In genomic region chr16:36505913-36506312, GRCm38 (mm10) we compare ENCODE assay signal across 25 mouse cellular contexts. TPM values are rescaled to one million over a fixed set of nuclear protein-coding genes. Genes with fewer than 3 reads are reported as not detected.
DNase-seq lines count a peak whose midpoint lies in the region; ATAC-seq and TF ChIP-seq lines count a peak whose summit lies in the region.
"Had no signal": no experiment of that assay in that cellular context is flagged by ENCODE, and none has a peak within 500 bp of the region (broad histone marks: within the 10 kb centered on the region; RNA-seq: fewer than 3 reads in every experiment).

No protein-coding gene starts in this region.

- no peak overlapping the region for H3K4me2 ChIP-seq in forebrain, embryonic 14.5 days (ENCODE audit: low read length)
- H3K4me2 ChIP-seq: embryonic facial prominence, embryonic 12.5 days had no signal

- H3K27ac ChIP-seq in forebrain, embryonic 14.5 days (ENCODE audit: low read depth, low read length), result no peak overlapping the region
- H3K27ac ChIP-seq in forebrain, embryonic 10.5 days, result no peak overlapping the region
- no peak overlapping the region for H3K27ac ChIP-seq in layer of hippocampus, adult 2 months
- H3K27ac ChIP-seq in cortical plate, adult 2 months (ENCODE audit: insufficient read depth, low read length), result no peak overlapping the region
- H3K27ac ChIP-seq: embryonic facial prominence, embryonic 12.5 days had no signal

- DNase-seq in forebrain, embryonic 14.5 days (ENCODE audit: low spot score), result peak; percentile 3
- no peak for DNase-seq in forebrain, embryonic 10.5 days (ENCODE audit: extremely low spot score, low spot score)
- no peak for DNase-seq in layer of hippocampus, adult 2 months (ENCODE audit: low spot score in 2 of 2)
- no peak for DNase-seq in layer of hippocampus, adult 11-12 months (ENCODE audit: low spot score)
- DNase-seq in B cell, adult 2 months, result peak; percentile 7 to 13
- no peak for DNase-seq in kidney, adult 9 months
- no peak for DNase-seq in adrenal gland, adult 2 months
- DNase-seq: adrenal gland, postnatal 36 days; cerebellum, adult 9-10 months; kidney, postnatal 10 days; left cerebral cortex, postnatal 4 days; liver; right cerebral cortex, adult 18-20 months; thymus, postnatal 25 days had no signal

- H3K4me1 ChIP-seq in forebrain, embryonic 14.5 days (ENCODE audit: control insufficient read depth, insufficient read depth, low read length), result no peaks in the 10 kb centered on the region
- H3K4me1 ChIP-seq in forebrain, embryonic 10.5 days, result no peaks in the 10 kb centered on the region
- H3K4me1 ChIP-seq in cortical plate, adult 2 months (ENCODE audit: control insufficient read depth, insufficient read depth, low read length), result no peaks in the 10 kb centered on the region
- H3K4me1 ChIP-seq: embryonic facial prominence, embryonic 12.5 days had no signal

- no peak overlapping the region for H3K9ac ChIP-seq in forebrain, embryonic 14.5 days (ENCODE audit: low read length)
- H3K9ac ChIP-seq: embryonic facial prominence, embryonic 12.5 days had no signal

- peak; percentile 58 for TF ChIP-seq CTCF in layer of hippocampus, adult 2 months (conservative IDR thresholded peaks at IDR 0.05)
- 0 out of 2 replicates have a peak, but pooled peaks have one; percentile 0 for TF ChIP-seq CTCF in cortical plate, adult 2 months (IDR thresholded peaks at IDR 0.05; ENCODE audit: extremely low read depth, insufficient read depth, low read length)

- WGBS in forebrain, embryonic 14.5 days, result 64% methylated on average over 4 of the region's 4 CpGs
- 71% methylated on average over 4 of the region's 4 CpGs for WGBS in forebrain, embryonic 10.5 days

- no peak for ATAC-seq in forebrain, embryonic 14.5 days
- ATAC-seq: intestine, embryonic 16.5 days had no signal

- H3K36me3 ChIP-seq in forebrain, embryonic 14.5 days (ENCODE audit: control insufficient read depth, insufficient read depth, low read length), result no peaks in the 10 kb centered on the region
- H3K36me3 ChIP-seq in forebrain, embryonic 10.5 days (replicated peaks), result no peaks in the 10 kb centered on the region
- H3K36me3 ChIP-seq: embryonic facial prominence, embryonic 12.5 days had no signal

- TF ChIP-seq POLR2A in cortical plate, adult 2 months (IDR thresholded peaks at IDR 0.05; ENCODE audit: extremely low read depth, insufficient read depth, low read length), result no peak

- H3K9me3 ChIP-seq in forebrain, embryonic 14.5 days (replicated peaks; ENCODE audit: control insufficient read depth, low read length), result no peaks in the 10 kb centered on the region
- H3K9me3 ChIP-seq in forebrain, embryonic 10.5 days, result no peaks in the 10 kb centered on the region
- H3K9me3 ChIP-seq: embryonic facial prominence, embryonic 12.5 days had no signal

- H3K27me3 ChIP-seq in forebrain, embryonic 14.5 days (replicated peaks; ENCODE audit: control insufficient read depth, insufficient read depth, low read length), result no peaks in the 10 kb centered on the region
- H3K27me3 ChIP-seq in forebrain, embryonic 10.5 days (ENCODE audit: poor library complexity, severe bottlenecking), result no peaks in the 10 kb centered on the region
- H3K27me3 ChIP-seq: embryonic facial prominence, embryonic 12.5 days had no signal

- H3K4me3 ChIP-seq in forebrain, embryonic 14.5 days (ENCODE audit: low read depth, low read length), result no peak overlapping the region
- no peak overlapping the region for H3K4me3 ChIP-seq in forebrain, embryonic 10.5 days
- H3K4me3 ChIP-seq in layer of hippocampus, adult 2 months, result no peak overlapping the region
- no peak overlapping the region for H3K4me3 ChIP-seq in cortical plate, adult 2 months (ENCODE audit: insufficient read depth, low read length)
- H3K4me3 ChIP-seq: embryonic facial prominence, embryonic 12.5 days; myocyte had no signal

RNA-seq across cellular contexts. Expression of gene Stfa3, which starts 50.7 kb away (rescaled TPM):
- not detected in 2 replicates for polyA plus RNA-seq in forebrain, embryonic 14.5 days (2014; fragmentation: Nextera tagmentation; extraction: Ambion mirVana)
- polyA plus RNA-seq in forebrain, embryonic 10.5 days (2016; fragmentation: Nextera tagmentation; extraction: Ambion mirVana), result not detected in 2 replicates
- total RNA-seq in layer of hippocampus, adult 2 months (2021), result not detected
- not detected in 2 replicates for polyA plus RNA-seq in cortical plate, adult 2 months (2012; rRNA removed)
- not detected for total RNA-seq in adrenal gland, adult 2 months (2021)
- not detected in 2 replicates for polyA plus RNA-seq in adrenal gland, adult 2 months (2012; rRNA removed)
- total RNA-seq: adrenal gland, postnatal 36 days; common myeloid progenitor, adult 5-6 weeks; gastrocnemius, adult 18-20 months; hematopoietic stem cell, adult 5-6 weeks; layer of hippocampus, adult 8-10 months; left cerebral cortex, adult 18-20 months; left cerebral cortex, postnatal 4 days had no signal
- polyA plus RNA-seq: myocyte; neural tube, embryonic 14.5 days had no signal

RNA-seq across cellular contexts. Expression of gene Casr, which starts 56.0 kb away (rescaled TPM):
- 0.22 TPM in 1 of 2 replicates, not detected in the other for polyA plus RNA-seq in forebrain, embryonic 14.5 days (2014; fragmentation: Nextera tagmentation; extraction: Ambion mirVana)
- 0.07 and 0.12 TPM in 2 replicates for polyA plus RNA-seq in forebrain, embryonic 10.5 days (2016; fragmentation: Nextera tagmentation; extraction: Ambion mirVana)
- total RNA-seq in layer of hippocampus, adult 2 months (2021), result 1 to 10 TPM in 1 of 2 experiments, under 1 TPM in 1; 0.49 to 1.1 TPM
- polyA plus RNA-seq in cortical plate, adult 2 months (2012; rRNA removed), result 0.31 and 0.32 TPM in 2 replicates
- not detected for total RNA-seq in adrenal gland, adult 2 months (2021)
- not detected in 2 replicates for polyA plus RNA-seq in adrenal gland, adult 2 months (2012; rRNA removed)
- total RNA-seq: adrenal gland, postnatal 36 days; common myeloid progenitor, adult 5-6 weeks; hematopoietic stem cell, adult 5-6 weeks had no signal
- polyA plus RNA-seq: intestine, embryonic 16.5 days; liver, embryonic 16.5 days; neural tube, embryonic 14.5 days had no signal

Comparison
In these comparisons a context has a peak if more than half of its experiments do, and no peak if none do; other contexts are left out.
1. DNase-seq: peak in forebrain, embryonic 14.5 days (single experiment) and B cell, adult 2 months (2 of 2); none in forebrain, embryonic 10.5 days (single experiment), layer of hippocampus, adult 2 months (0 of 2), layer of hippocampus, adult 11-12 months (single experiment), kidney, adult 9 months (single experiment) and adrenal gland, adult 2 months (single experiment).